Mouse (Mus musculus): ENCODE measurements around the gene Zmiz2.

- TF ChIP-seq POLR2A (IDR thresholded peaks at IDR 0.05; ENCODE audit: low read depth, low read length) (no peak), CTCF (conservative IDR thresholded peaks at IDR 0.05; ENCODE audit: insufficient read depth, insufficient read length, low read depth, low read length) (no peak)
Observed at GRCm38 (mm10) chr11:6420283-6420703, 31.4 kb downstream of the Zmiz2 start.
